Mouse (Mus musculus) hindbrain, embryonic 15.5 days (tissue): ENCODE results near the gene Tmem191c. TPM values are rescaled to one million over a fixed set of nuclear protein-coding genes. Genes with fewer than 3 reads are reported as not detected.
"Not testable (repeated sequence)": the region's sequence is repeated elsewhere in the genome, so short reads cannot be mapped to it uniquely, and the experiment has no call there.

Source experiments
- ATAC-seq: fragments of 200-750 bp; cut with Nextera tagmentation; 2 replicates; pipeline ENCODE4 v1.8.0; 2017; ENCODE audit warnings: low read depth, moderate number of reproducible peaks, moderate TSS enrichment; ENCODE audit not compliant: low FRiP score
- H3K27ac ChIP-seq: fragments of 300-500 bp; sonication (generic); replicated peaks from 2 replicates; pipeline ENCODE4 v1.5.1; 2015; ENCODE audit warnings: mild to moderate bottlenecking, inconsistent platforms
- H3K27me3 ChIP-seq: fragments of 300-500 bp; sonication (generic); 2 replicates; pipeline ENCODE4 v1.6.1; 2015; ENCODE audit warnings: control low read depth, inconsistent platforms
- H3K36me3 ChIP-seq: fragments of 300-500 bp; sonication (generic); 2 replicates; pipeline ENCODE4 v1.6.1; 2015; ENCODE audit warnings: control low read depth, inconsistent platforms
- H3K4me1 ChIP-seq: fragments of 300-500 bp; sonication (generic); replicated peaks from 2 replicates; pipeline ENCODE4 v1.6.1; 2015; ENCODE audit warnings: control low read depth, inconsistent platforms
- H3K4me2 ChIP-seq: fragments of 300-500 bp; sonication (generic); 2 replicates; pipeline ENCODE4 v1.6.1; 2015; ENCODE audit warnings: moderate library complexity, mild to moderate bottlenecking, inconsistent platforms
- H3K4me3 ChIP-seq: fragments of 300-500 bp; sonication (generic); 2 replicates; pipeline ENCODE4 v1.5.1; 2015; ENCODE audit warnings: mild to moderate bottlenecking, inconsistent platforms
- H3K9ac ChIP-seq: fragments of 300-500 bp; sonication (generic); 2 replicates; pipeline ENCODE4 v1.6.1; 2015; ENCODE audit warnings: inconsistent platforms
- H3K9me3 ChIP-seq: fragments of 300-500 bp; sonication (generic); 2 replicates; pipeline ENCODE4 v1.6.1; 2016; ENCODE audit warnings: control low read depth, inconsistent platforms
- WGBS: fragments of 180-500 bp; shearing (Covaris S2); methylation state at CpG from one replicate; pipeline ENCODE4 v1.1.7; 2015; 5-methylcytosine and 5-hydroxymethylcytosine counted together
- polyA plus RNA-seq: library from polyadenylated mRNA; unstranded; fragments of >200 nt; fragmentation: Nextera tagmentation; extraction: Ambion mirVana; gene quantifications from 2 replicates; pipeline ENCODE4 v1.2.1, GENCODE M21; 2015

Tmem191c gene
- 75.2 and 81.9 TPM in 2 replicates for polyA plus RNA-seq

DNA sequence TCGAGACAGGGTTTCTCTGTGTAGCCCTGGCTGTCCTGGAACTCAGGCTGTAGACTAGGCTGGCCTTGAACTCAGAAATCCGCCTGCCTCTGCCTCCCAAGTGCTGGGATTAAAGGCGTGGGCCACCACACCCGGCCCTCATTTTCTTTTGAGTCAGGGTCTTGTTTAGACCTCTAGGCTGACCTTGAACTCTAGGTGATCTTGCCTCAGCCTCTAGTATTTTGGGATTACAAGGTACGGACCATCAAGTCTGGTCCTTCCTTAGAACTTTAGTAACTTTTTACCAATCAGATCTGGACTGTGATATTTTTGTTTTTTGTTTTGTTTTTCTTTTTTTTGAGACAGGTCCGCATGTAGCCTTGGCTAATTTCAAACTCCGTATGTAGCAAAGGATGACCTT, at the start of gene Tmem191c:
Tmem191c (plus strand) TSS at position 357 of the 400 bp plus-strand sequence.
- ATAC-seq: no peak
- Histone ChIP-seq H3K4me3 (peak within 1 kb of the TSS; percentile 63), H3K27me3 (peaks cover 13% of the 10 kb centered on the region), H3K9ac (peak within 1 kb of the TSS; percentile 64), H3K4me2 (peak within 1 kb of the TSS; percentile 95), H3K36me3 (peaks cover 8% of the 10 kb centered on the region), H3K4me1 (peaks cover 22% of the 10 kb centered on the region), H3K27ac (peak within 1 kb of the TSS; percentile 91), H3K9me3 (no peaks in the 10 kb centered on the region)
- 60% methylated on average over 7 of the region's 7 CpGs for WGBS

DNA sequence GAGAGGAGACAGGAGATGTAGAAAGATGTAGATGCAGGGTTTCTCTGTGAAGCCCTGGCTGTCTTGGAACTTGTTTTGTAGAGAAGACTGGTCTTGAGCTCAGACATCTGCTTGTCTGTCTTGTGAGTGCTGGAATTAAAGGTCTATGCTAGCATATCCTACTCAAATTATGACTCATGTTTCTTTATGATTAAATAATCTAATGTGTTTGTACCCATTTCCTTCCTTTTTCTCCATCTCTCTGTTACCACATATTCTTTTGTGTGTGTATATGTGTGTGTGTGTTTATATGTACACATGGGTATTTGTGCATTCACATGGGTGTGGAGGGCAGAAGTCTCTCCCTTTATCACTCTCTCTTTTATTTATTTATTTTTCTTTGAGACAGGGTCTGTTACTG, 49.4 kb upstream of the Tmem191c start:
- Histone ChIP-seq H3K4me2 (no peak overlapping the region), H3K4me1 (no peaks in the 10 kb centered on the region), H3K36me3 (no peaks in the 10 kb centered on the region), H3K27ac (no peak overlapping the region), H3K4me3 (no peak overlapping the region), H3K9ac (no peak overlapping the region), H3K9me3 (no peaks in the 10 kb centered on the region), H3K27me3 (no peaks in the 10 kb centered on the region)
- ATAC-seq: no peak

DNA sequence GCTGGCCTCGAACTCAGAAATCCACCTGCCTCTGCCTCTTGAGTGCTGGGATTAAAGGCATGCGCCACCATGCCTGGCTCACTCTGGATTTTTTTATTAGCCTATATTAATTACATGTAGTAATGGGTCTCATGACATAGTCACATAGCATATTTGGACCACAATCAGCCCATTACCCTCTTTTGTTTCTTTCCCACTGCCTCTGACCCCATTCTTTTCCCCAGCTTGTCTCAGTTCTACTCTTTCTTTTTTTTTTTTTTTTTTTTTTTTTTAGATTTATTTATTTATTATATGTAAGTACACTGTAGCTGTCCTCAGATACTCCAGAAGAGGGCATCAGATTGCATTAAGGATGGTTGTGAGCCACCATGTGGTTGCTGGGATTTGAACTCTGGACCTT, 44.4 kb upstream of the Tmem191c start:
- peaks cover 30% of the 10 kb centered on the region for H3K4me1 ChIP-seq

DNA sequence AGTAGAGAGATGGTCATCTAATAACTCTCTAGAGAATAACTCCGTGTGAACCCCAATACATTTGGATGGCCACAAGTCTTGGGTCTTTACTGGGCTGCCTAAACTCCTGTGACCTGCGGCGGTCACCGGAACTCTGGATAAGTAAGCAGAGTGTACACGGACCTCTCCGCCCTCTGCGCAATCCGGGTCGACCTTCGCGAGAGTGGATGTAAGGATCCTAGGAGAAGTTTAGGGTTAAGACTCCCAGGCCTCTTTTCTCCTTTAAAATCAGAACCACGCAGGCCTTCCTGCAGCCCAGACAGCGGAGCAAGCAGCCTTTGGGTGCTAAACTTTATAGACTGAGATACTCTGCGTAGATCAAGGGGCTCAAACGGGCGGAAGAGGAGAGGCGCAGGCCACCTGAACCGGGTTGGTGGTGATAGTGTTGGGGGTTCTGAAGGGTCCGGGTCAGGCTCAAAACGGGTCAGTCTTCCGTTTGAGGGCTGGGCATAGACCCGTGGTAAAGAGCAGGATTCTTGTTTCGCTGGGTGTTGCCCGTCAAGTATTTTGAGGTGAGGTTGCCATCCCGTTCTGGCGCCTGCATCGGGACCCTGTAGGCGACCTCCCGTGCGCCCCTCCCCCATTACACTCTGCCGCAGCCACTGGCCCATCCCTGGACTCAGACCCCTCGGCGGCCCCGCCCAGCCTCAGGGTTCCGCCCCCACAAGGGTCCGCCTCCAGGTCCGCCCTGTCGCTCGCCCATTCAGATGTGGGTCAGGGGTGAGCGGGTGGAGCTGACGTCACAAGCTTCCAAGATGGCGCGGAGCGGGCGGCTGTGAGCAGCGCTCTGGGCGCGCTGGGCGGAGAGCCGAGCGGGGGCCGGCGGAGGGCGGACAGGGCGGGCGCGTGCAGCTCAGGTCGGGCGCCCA, 42.8 kb upstream of the Tmem191c start, which contains the start of gene Hic2:
Hic2 (plus strand) TSS at position 779 of the 908 bp plus-strand sequence.
- no peaks in the 10 kb centered on the region for H3K27me3 ChIP-seq
- under 1% methylated on average over 59 of the region's 59 CpGs for WGBS

More for the DNA sequence above, 44.4 kb upstream of the Tmem191c start:
- not testable (repeated sequence) for H3K9ac ChIP-seq, H3K4me2 ChIP-seq, H3K27ac ChIP-seq, H3K27me3 ChIP-seq, H3K9me3 ChIP-seq, H3K36me3 ChIP-seq, H3K4me3 ChIP-seq, ATAC-seq
- WGBS: 90% methylated on average over 2 of the region's 2 CpGs

DNA sequence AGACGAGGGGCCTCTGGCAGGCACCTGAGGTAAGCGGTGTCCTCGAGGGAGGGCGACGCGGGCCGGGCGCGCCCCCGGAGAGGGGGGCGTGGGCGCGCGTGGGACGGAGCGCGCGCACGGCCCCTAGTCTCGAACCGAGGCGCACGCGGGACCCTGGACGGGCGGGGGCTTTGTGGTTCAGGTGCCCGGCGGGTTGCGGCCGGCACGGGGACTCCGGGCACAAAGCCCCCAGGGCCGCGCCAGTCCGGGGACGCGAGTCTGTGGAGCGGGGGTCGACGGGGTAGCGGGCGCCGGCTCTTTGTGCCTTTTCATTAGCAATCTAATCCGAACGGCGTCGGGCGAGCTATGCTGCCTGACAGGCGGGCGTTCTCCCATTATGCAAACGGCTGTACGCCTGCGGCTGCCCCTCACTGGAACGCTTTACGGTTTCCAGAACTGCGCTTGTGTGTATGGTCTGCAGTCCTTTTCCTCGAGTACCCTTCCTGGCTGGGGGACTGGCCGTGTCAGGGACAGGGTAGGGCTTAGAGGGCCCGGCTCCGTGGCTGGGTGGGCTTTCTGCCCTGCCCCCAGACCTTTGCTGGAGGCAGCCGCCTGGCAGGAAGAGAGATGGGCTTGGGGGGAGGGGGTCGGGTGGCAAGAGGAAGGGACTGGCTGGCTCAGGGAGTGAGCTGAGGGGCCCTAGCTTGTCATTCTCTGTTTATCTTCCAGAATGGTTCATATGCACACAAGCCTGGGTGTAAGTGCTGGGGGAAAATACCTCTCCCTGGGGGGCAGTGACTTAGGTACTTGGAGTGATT, 42.0 kb upstream of the Tmem191c start:
- ATAC-seq: peak; percentile 74
- H3K4me1 ChIP-seq: peaks cover 45% of the 10 kb centered on the region
- H3K4me3 ChIP-seq: peak overlapping the region; percentile 83
- peak overlapping the region; percentile 81 for H3K4me2 ChIP-seq
- no peaks in the 10 kb centered on the region for H3K36me3 ChIP-seq
- no peaks in the 10 kb centered on the region for H3K27me3 ChIP-seq
- peak overlapping the region; percentile 91 for H3K9ac ChIP-seq
- no peaks in the 10 kb centered on the region for H3K9me3 ChIP-seq
- peak overlapping the region; percentile 95 for H3K27ac ChIP-seq
- WGBS: under 1% methylated on average over 56 of the region's 62 CpGs

More for the DNA sequence above, 42.8 kb upstream of the Tmem191c start, which contains the start of gene Hic2:
- Histone ChIP-seq H3K4me1 (peaks cover 37% of the 10 kb centered on the region), H3K9ac (peak within 1 kb of the TSS; percentile 91), H3K36me3 (no peaks in the 10 kb centered on the region), H3K4me2 (peak within 1 kb of the TSS; percentile 81), H3K4me3 (peak within 1 kb of the TSS; percentile 83), H3K27ac (peak within 1 kb of the TSS; percentile 95), H3K9me3 (no peaks in the 10 kb centered on the region)
- peak; percentile 95 for ATAC-seq

DNA sequence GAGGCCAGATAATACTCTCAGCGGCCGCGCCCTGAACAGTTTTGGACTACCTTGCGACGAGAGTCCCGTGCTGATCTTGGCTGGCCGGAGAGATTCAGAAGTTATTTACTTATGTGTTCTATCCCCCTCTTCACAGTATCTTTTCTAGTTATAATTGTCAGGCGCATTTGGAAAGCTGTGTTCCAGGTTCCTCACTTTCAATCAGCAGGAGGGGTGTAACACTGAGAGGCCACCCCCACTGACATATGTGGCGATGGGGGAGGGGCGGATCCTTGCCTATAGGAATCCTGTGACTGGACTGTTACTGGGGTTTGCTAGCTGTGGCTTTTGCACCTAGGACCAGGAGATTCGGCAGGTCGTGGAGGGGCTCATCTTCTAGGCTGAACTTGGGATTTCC, 41.4 kb upstream of the Tmem191c start:
- WGBS: 1% methylated on average over 12 of the region's 12 CpGs
- no peaks in the 10 kb centered on the region for H3K9me3 ChIP-seq
- peak overlapping the region; percentile 83 for H3K4me3 ChIP-seq
- ATAC-seq: no peak; the same call in 1 of the 2 replicates
- peaks cover 51% of the 10 kb centered on the region for H3K4me1 ChIP-seq
- H3K9ac ChIP-seq: peak overlapping the region; percentile 91
- peak overlapping the region; percentile 95 for H3K27ac ChIP-seq
- H3K36me3 ChIP-seq: no peaks in the 10 kb centered on the region
- H3K4me2 ChIP-seq: peak overlapping the region; percentile 81
- H3K27me3 ChIP-seq: no peaks in the 10 kb centered on the region

DNA sequence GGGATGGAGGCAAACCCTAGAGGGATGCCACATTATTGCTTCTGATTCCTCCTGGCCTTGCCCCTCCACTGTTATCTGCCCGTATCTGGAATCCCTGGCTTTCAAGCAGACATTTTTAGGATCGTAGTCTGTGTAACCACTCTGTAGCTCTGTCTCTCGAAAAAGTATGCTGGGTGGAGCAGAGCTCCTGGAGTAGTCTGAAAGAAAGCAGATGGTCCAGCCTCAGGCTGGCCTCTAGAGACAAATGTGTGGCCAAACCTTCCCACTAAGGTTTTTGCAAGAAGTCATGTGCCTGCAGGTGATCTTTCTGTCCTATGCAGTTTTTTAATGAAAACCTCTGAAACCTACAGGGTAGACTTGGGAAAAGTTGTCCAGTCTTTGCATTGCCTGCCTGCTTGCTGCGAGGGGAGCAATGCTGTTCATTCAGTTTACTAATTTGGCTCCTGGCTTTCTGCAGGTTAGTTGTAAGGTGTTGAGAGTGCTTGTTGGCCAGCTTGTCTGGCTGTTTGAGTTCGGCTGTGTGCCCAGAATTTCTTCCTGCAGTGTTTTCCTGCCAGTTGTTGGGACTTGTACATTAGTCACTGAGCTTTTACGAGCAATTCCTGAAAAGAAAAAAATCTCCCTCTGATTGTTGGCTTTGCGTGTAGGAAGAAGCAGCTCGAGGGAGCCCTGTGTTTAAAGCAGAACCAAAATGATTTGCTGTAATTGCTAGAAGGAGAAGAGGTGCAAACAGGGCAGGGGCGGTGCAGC, 40.8 kb upstream of the Tmem191c start:
- Histone ChIP-seq H3K9ac (peak overlapping the region; percentile 91), H3K36me3 (no peaks in the 10 kb centered on the region), H3K4me2 (peak overlapping the region; percentile 81), H3K27ac (0 out of 2 replicates have a peak overlapping the region, but pooled peaks have one; percentile 95), H3K4me1 (peaks cover 56% of the 10 kb centered on the region), H3K9me3 (no peaks in the 10 kb centered on the region), H3K4me3 (peak overlapping the region; percentile 83), H3K27me3 (no peaks in the 10 kb centered on the region)
- no peak for ATAC-seq
- WGBS: 38% methylated on average over 9 of the region's 9 CpGs

DNA sequence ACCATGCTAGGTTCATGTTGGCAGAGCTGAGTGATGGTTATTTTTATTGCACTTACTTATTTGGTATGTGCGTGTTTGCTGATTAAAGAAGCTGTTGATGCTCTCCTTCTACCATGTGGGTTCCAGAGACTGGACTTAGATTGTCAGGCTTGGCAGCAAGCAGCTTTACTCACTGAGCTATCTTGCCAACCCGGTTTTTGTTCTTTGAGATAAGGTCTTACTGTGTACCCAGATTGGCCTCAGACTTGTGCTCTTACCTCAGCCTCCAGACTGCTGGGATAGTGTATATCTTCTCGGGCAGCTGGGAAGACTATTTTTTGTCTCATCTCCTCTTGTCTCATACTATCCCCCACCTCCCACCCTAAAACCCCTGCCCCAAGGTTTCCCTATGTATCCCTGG, 38.2 kb upstream of the Tmem191c start:
- no peak for ATAC-seq
- 90% methylated on average over 3 of the region's 3 CpGs for WGBS
- H3K27me3 ChIP-seq: no peaks in the 10 kb centered on the region
- no peak overlapping the region for H3K27ac ChIP-seq
- no peaks in the 10 kb centered on the region for H3K36me3 ChIP-seq
- H3K4me1 ChIP-seq: peaks cover 60% of the 10 kb centered on the region
- H3K4me3 ChIP-seq: no peak overlapping the region
- H3K9ac ChIP-seq: no peak overlapping the region
- H3K9me3 ChIP-seq: no peaks in the 10 kb centered on the region
- no peak overlapping the region for H3K4me2 ChIP-seq

DNA sequence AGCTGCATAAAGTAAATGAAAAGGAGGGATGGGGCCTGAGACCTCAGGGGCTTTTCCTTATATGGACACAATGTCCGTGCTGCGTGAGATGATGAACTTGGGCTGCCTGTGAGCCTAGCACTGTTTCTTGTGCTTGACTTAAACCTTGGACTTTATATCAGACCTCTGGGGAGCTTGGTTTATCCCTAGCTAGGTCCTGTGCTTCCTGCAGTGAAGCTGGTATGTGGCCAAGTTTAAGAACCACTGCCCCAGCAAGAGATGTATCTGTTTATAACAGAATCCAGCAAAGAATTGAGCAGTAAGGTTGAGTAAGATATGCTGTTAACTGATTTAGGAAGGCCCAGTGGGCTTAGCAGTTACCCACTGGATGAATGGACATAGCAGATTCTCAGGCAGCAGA, 36.5 kb upstream of the Tmem191c start:
- H3K27me3 ChIP-seq: no peaks in the 10 kb centered on the region
- H3K27ac ChIP-seq: no peak overlapping the region
- no peaks in the 10 kb centered on the region for H3K36me3 ChIP-seq
- H3K4me3 ChIP-seq: no peak overlapping the region
- H3K9me3 ChIP-seq: no peaks in the 10 kb centered on the region
- no peak overlapping the region for H3K4me2 ChIP-seq
- no peak overlapping the region for H3K9ac ChIP-seq
- no peak for ATAC-seq
- H3K4me1 ChIP-seq: peaks cover 53% of the 10 kb centered on the region
- WGBS: 84% methylated on average over 2 of the region's 2 CpGs

DNA sequence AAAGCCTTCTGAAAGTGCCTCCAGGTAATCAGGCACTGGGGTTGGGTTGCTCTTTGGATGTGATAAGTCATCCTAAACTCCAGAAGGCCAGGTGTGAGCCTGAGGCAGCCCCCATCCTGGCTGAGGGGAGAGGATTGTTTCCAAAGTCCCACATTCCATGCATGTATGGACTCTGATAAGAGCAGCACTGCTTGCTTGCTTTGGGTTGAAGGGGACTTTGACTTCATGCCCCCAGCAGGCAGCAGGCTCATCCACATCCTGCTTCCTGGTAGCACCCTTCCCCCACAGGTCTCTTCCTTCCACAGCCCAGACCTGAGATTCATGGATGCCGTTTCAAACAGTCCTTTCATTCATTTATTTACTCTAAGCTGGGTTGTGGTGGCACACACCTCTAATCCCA, 32.1 kb upstream of the Tmem191c start:
- no peaks in the 10 kb centered on the region for H3K36me3 ChIP-seq
- no peak overlapping the region for H3K4me3 ChIP-seq
- no peaks in the 10 kb centered on the region for H3K9me3 ChIP-seq
- H3K9ac ChIP-seq: no peak overlapping the region
- WGBS: 71% methylated on average over 1 of the region's 1 CpGs
- ATAC-seq: no peak
- no peak overlapping the region for H3K27ac ChIP-seq
- H3K4me2 ChIP-seq: no peak overlapping the region
- H3K27me3 ChIP-seq: no peaks in the 10 kb centered on the region
- peaks cover 21% of the 10 kb centered on the region; the same call in 1 of the 2 replicates for H3K4me1 ChIP-seq

DNA sequence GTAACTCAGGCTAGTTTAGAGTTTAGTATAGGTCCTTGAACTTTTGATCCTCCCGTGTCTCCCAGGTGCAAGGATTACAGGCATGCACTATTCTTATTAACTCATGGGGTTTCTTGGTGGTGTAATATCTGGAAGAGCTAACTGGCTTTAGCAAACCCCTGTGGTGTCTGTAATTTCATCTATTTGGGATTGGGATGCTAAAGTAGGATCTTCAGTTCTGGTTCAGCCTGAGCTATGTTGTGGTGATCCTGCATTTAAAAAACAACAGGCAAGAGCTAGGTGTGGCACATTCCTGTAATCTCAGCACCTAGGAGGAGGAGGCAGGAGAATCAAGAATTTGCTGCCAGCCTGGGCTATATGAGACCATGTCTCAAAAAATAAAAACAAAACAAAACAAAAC, 30.9 kb upstream of the Tmem191c start:
- no peaks in the 10 kb centered on the region for H3K36me3 ChIP-seq
- H3K9me3 ChIP-seq: no peaks in the 10 kb centered on the region
- no peak overlapping the region for H3K4me2 ChIP-seq
- 86% methylated on average over 1 of the region's 1 CpGs for WGBS
- no peak overlapping the region for H3K9ac ChIP-seq
- H3K4me3 ChIP-seq: no peak overlapping the region
- no peak overlapping the region for H3K27ac ChIP-seq
- no peaks in the 10 kb centered on the region for H3K27me3 ChIP-seq
- no peak for ATAC-seq
- peaks cover 10% of the 10 kb centered on the region; the same call in 1 of the 2 replicates for H3K4me1 ChIP-seq
